Mouse (Mus musculus): ENCODE results near the gene Pde4b. TPM values are rescaled to one million over a fixed set of nuclear protein-coding genes. Genes with fewer than 3 reads are reported as not detected.
A peak's percentile ranks its signal among the peaks of the same experiment; 100 is the strongest.

Pde4b gene
- polyA plus RNA-seq, 1 experiment from 2014 or later = 2.5 TPM

GRCm38 (mm10) chr4:102574666-102575254, 487.4 kb downstream of the Pde4b start:
- ATAC-seq (no peak), DNase-seq (ENCODE audit: low read depth, low spot score) (no peak)
- ChIA-PET POLR2A (no interaction called here), CTCF (no interaction called here)
- H3K27me3 ChIP-seq = no peaks in the 10 kb centered on the region
- TF ChIP-seq CTCF (IDR thresholded peaks at IDR 0.05) = no peak
- in situ Hi-C loops (cut with MboI; ENCODE audit: low pct_unique_long_range_greater_than_20kb) = loop anchor here (5.0 kb wide), 1 partner anchor 78 kb away; no protein-coding TSS in a partner anchor

- POLR2A ChIA-PET = interaction anchor here (0.5 kb wide), 1 partner anchor 61 kb away, joined by 4 read pairs; no protein-coding TSS in a partner anchor
- DNase-seq (ENCODE audit: low read depth, low spot score) = no peak
- in situ Hi-C loops (cut with MboI; ENCODE audit: low pct_unique_long_range_greater_than_20kb) = no loop called here
- TF ChIP-seq CTCF (IDR thresholded peaks at IDR 0.05) = no peak
- ATAC-seq = no peak
- no peaks in the 10 kb centered on the region for H3K27me3 ChIP-seq
- CTCF ChIA-PET = interaction anchor here (1.0 to 1.6 kb wide), 2 partner anchors 10 to 79 kb away, joined by 3 to 4 read pairs; no protein-coding TSS in a partner anchor
These were observed 488.8 kb downstream of the Pde4b start for GRCm38 (mm10) chr4:102576109-102576508.

- CTCF ChIA-PET = interaction anchor here (1.6 kb wide), 1 partner anchor 80 kb away, joined by 4 read pairs; no protein-coding TSS in a partner anchor
- no peak for ATAC-seq
- no peaks in the 10 kb centered on the region for H3K27me3 ChIP-seq
- no peak for TF ChIP-seq CTCF (IDR thresholded peaks at IDR 0.05)
- no peak for DNase-seq (ENCODE audit: low read depth, low spot score)
- POLR2A ChIA-PET = interaction anchor here (0.8 kb wide), 1 partner anchor 12 kb away, joined by 4 read pairs; no protein-coding TSS in a partner anchor
- in situ Hi-C loops (cut with MboI; ENCODE audit: low pct_unique_long_range_greater_than_20kb) = no loop called here
These were observed 490.3 kb downstream of the Pde4b start for GRCm38 (mm10) chr4:102577636-102578035.

GRCm38 (mm10) chr4:102579051-102579450, 491.7 kb downstream of the Pde4b start:
- DNase-seq (ENCODE audit: low read depth, low spot score) (no peak), ATAC-seq (no peak)
- H3K27me3 ChIP-seq = no peaks in the 10 kb centered on the region
- in situ Hi-C loops (cut with MboI; ENCODE audit: low pct_unique_long_range_greater_than_20kb) = no loop called here
- no peak for TF ChIP-seq CTCF (IDR thresholded peaks at IDR 0.05)
- ChIA-PET CTCF (no interaction called here), POLR2A (no interaction called here)

- POLR2A ChIA-PET = no interaction called here
- in situ Hi-C loops (cut with MboI; ENCODE audit: low pct_unique_long_range_greater_than_20kb) = no loop called here
- no peak for ATAC-seq
These were observed 492.4 kb downstream of the Pde4b start for GRCm38 (mm10) chr4:102579746-102580145.

GRCm38 (mm10) chr4:102582165-102582749, 494.9 kb downstream of the Pde4b start:
- H3K27me3 ChIP-seq = no peaks in the 10 kb centered on the region
- in situ Hi-C loops (cut with MboI; ENCODE audit: low pct_unique_long_range_greater_than_20kb) = no loop called here
- ATAC-seq (no peak), DNase-seq (ENCODE audit: low read depth, low spot score) (no peak)
- ChIA-PET POLR2A (no interaction called here), CTCF (interaction anchor here (1.2 kb wide), 1 partner anchor 68 kb away, joined by 3 read pairs; no protein-coding TSS in a partner anchor)
- TF ChIP-seq CTCF (IDR thresholded peaks at IDR 0.05) = no peak

More at GRCm38 (mm10) chr4:102579746-102580145, 492.4 kb downstream of the Pde4b start:
- H3K27me3 ChIP-seq = no peaks in the 10 kb centered on the region
- no peak for TF ChIP-seq CTCF (IDR thresholded peaks at IDR 0.05)
- no peak for DNase-seq (ENCODE audit: low read depth, low spot score)
- CTCF ChIA-PET = interaction anchor here (1.3 kb wide), 1 partner anchor 10 kb away, joined by 3 read pairs; no protein-coding TSS in a partner anchor

GRCm38 (mm10) chr4:102582963-102583362, 495.6 kb downstream of the Pde4b start:
- in situ Hi-C loops (cut with MboI; ENCODE audit: low pct_unique_long_range_greater_than_20kb) = no loop called here
- TF ChIP-seq CTCF (IDR thresholded peaks at IDR 0.05) = no peak
- H3K27me3 ChIP-seq = no peaks in the 10 kb centered on the region
- ChIA-PET POLR2A (no interaction called here), CTCF (interaction anchor here (1.2 kb wide), 1 partner anchor 69 kb away, joined by 3 read pairs; no protein-coding TSS in a partner anchor)
- ATAC-seq (no peak), DNase-seq (ENCODE audit: low read depth, low spot score) (no peak)

- no peak for ATAC-seq
These were observed 496.1 kb downstream of the Pde4b start for GRCm38 (mm10) chr4:102583469-102583868.

GRCm38 (mm10) chr4:102584601-102585265, 497.4 kb downstream of the Pde4b start:
- H3K27me3 ChIP-seq = no peaks in the 10 kb centered on the region
- ChIA-PET CTCF (no interaction called here), POLR2A (no interaction called here)
- in situ Hi-C loops (cut with MboI; ENCODE audit: low pct_unique_long_range_greater_than_20kb) = no loop called here
- no peak for TF ChIP-seq CTCF (IDR thresholded peaks at IDR 0.05)
- no peak for DNase-seq (ENCODE audit: low read depth, low spot score)
- peak; percentile 49 for ATAC-seq

More at GRCm38 (mm10) chr4:102583469-102583868, 496.1 kb downstream of the Pde4b start:
- ChIA-PET POLR2A (no interaction called here), CTCF (interaction anchor here (1.2 kb wide), 1 partner anchor 69 kb away, joined by 3 read pairs; no protein-coding TSS in a partner anchor)
- no peak for TF ChIP-seq CTCF (IDR thresholded peaks at IDR 0.05)
- in situ Hi-C loops (cut with MboI; ENCODE audit: low pct_unique_long_range_greater_than_20kb) = no loop called here
- H3K27me3 ChIP-seq = no peaks in the 10 kb centered on the region
- no peak for DNase-seq (ENCODE audit: low read depth, low spot score)

GRCm38 (mm10) chr4:102585541-102585940, 498.2 kb downstream of the Pde4b start:
- POLR2A ChIA-PET = no interaction called here

GRCm38 (mm10) chr4:102586787-102587186, 499.4 kb downstream of the Pde4b start:
- no peak for TF ChIP-seq CTCF (IDR thresholded peaks at IDR 0.05)
- no peaks in the 10 kb centered on the region for H3K27me3 ChIP-seq
- ChIA-PET CTCF (no interaction called here), POLR2A (no interaction called here)
- in situ Hi-C loops (cut with MboI; ENCODE audit: low pct_unique_long_range_greater_than_20kb) = no loop called here
- DNase-seq (ENCODE audit: low read depth, low spot score) (no peak), ATAC-seq (no peak)

More at GRCm38 (mm10) chr4:102585541-102585940, 498.2 kb downstream of the Pde4b start:
- no peak for DNase-seq (ENCODE audit: low read depth, low spot score)
- in situ Hi-C loops (cut with MboI; ENCODE audit: low pct_unique_long_range_greater_than_20kb) = no loop called here
- CTCF ChIA-PET = interaction anchor here (1.0 kb wide), 2 partner anchors 9 to 12 kb away, joined by 3 read pairs; no protein-coding TSS in a partner anchor
- no peaks in the 10 kb centered on the region for H3K27me3 ChIP-seq
- no peak for TF ChIP-seq CTCF (IDR thresholded peaks at IDR 0.05)
- ATAC-seq = no peak
